Mouse (Mus musculus): ENCODE measurements at regions not wholly inside any gene's neighbourhood (a gene's known extent, or its start where the extent isn't known, plus 50 kb on each side); places are given as distances from the start of the nearest gene placed in this dataset.

DNA sequence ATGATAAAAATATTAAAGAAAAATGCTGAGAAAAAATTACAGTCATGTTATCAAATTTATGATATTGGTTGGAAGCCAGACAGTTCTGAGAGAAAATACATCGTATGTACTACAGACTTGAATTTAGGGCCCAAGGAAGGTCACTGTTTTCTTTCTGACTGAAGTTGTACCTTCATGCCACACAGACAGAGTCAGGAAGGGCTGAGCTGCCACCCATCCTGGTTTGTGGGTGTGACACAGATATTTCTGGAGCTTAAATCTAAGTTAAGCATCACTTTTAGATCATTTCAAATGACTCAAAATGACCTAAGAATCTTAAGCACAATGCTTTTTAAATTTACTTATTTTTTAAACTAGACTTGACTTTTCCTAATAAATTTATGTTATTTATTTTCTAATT lies 331.8 kb downstream of the Gja1 start:
- 73% methylated on average over 1 of the region's 1 CpGs for WGBS
- Histone ChIP-seq H3K4me3 (replicated peaks; ENCODE audit: low read length) (no peak overlapping the region), H3K27me3 (replicated peaks; ENCODE audit: control insufficient read depth, insufficient read depth, low read length) (no peaks in the 10 kb centered on the region), H3K9ac (replicated peaks; ENCODE audit: low read depth, low read length) (no peak overlapping the region), H3K9me3 (ENCODE audit: control insufficient read depth, low read length) (no peaks in the 10 kb centered on the region), H3K27ac (ENCODE audit: low read length) (no peak overlapping the region), H3K4me2 (ENCODE audit: low read length) (no peak overlapping the region), H3K4me1 (replicated peaks; ENCODE audit: control insufficient read depth, insufficient read depth, low read length) (no peaks in the 10 kb centered on the region; the same call in 1 of the 2 replicates), H3K36me3 (ENCODE audit: control insufficient read depth, insufficient read depth) (no peaks in the 10 kb centered on the region)
- no peak for ATAC-seq

DNA sequence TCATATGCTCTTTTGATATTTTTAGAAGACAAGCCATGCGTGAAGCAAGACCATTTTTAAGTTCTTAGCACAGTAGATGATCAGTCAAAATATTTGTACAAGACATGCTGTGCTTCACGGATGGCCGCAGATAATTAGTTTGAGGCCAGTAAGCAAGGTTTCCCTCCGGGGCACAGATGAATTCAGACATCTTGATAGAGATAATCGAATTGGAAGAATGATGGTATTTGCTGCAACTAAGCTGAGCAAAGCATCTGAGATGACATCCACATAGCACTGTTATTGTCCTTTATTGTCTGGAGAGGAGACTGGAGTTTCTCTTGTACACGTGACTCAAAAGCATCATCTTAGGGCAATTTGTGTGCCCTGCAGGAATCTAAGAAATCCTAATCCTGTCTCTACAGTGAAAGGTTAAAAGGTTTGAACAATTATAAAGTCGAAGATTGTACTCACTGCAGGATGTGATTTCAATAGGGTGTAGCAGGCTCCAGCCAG lies 335.5 kb downstream of the Gja1 start:
- no peak overlapping the region for H3K9ac ChIP-seq (replicated peaks; ENCODE audit: low read depth, low read length)
- 8% methylated on average over 7 of the region's 7 CpGs for WGBS
- H3K27me3 ChIP-seq (replicated peaks; ENCODE audit: control insufficient read depth, insufficient read depth, low read length): no peaks in the 10 kb centered on the region
- 0 out of 2 replicates have a peak overlapping the region, but pooled peaks have one; percentile 7 for H3K4me2 ChIP-seq (ENCODE audit: low read length)
- no peaks in the 10 kb centered on the region; the same call in 1 of the 2 replicates for H3K4me1 ChIP-seq (replicated peaks; ENCODE audit: control insufficient read depth, insufficient read depth, low read length)
- no peak for ATAC-seq
- H3K36me3 ChIP-seq (ENCODE audit: control insufficient read depth, insufficient read depth): no peaks in the 10 kb centered on the region
- no peak overlapping the region for H3K27ac ChIP-seq (ENCODE audit: low read length)
- H3K9me3 ChIP-seq (ENCODE audit: control insufficient read depth, low read length): no peaks in the 10 kb centered on the region
- no peak overlapping the region for H3K4me3 ChIP-seq (replicated peaks; ENCODE audit: low read length)

DNA sequence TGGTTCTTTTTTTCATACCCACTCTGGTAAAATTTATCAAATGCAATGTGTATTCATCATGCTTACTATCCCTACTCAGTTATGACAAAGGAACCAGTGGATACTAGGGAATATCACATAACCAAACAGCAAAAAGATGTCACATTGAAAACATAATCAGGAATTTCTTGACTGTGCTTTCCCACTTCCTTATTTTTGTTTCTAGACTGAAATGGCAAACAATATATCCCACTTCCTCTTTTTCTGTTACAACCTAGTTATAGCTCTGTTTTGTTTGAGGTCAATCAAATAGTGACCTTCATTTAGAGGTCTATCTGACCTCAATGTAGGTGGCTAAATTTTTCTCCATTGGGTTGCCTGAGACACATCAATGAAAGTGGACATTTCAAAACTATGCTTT lies 359.9 kb downstream of the Gja1 start:
- no peak overlapping the region for H3K4me2 ChIP-seq (ENCODE audit: low read length)
- ATAC-seq: no peak
- H3K9ac ChIP-seq (replicated peaks; ENCODE audit: low read depth, low read length): no peak overlapping the region
- H3K4me3 ChIP-seq (replicated peaks; ENCODE audit: low read length): no peak overlapping the region
- H3K4me1 ChIP-seq (replicated peaks; ENCODE audit: control insufficient read depth, insufficient read depth, low read length): no peaks in the 10 kb centered on the region
- no peak overlapping the region for H3K27ac ChIP-seq (ENCODE audit: low read length)
- no peaks in the 10 kb centered on the region for H3K27me3 ChIP-seq (replicated peaks; ENCODE audit: control insufficient read depth, insufficient read depth, low read length)
- H3K9me3 ChIP-seq (ENCODE audit: control insufficient read depth, low read length): no peaks in the 10 kb centered on the region
- H3K36me3 ChIP-seq (ENCODE audit: control insufficient read depth, insufficient read depth): no peaks in the 10 kb centered on the region

DNA sequence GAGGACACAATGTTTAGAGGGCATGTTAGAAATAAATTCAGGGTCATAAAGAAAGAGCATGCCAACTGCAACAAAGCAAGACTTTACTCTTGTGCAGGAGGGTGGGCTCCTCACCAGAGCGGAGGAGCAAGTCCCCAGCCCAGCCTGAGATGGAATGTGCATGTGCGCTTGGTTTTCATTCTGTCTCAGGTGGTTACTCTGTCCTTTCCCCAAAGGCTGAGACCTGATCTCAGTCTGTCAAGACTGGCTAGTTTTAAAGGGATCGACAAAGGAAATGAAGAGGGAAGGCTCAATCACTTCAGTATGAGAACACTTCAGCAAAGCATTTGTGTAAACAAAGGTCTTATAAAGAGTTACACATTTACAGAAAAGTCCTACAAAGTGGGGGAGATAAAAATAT lies 362.5 kb downstream of the Gja1 start:
- H3K9ac ChIP-seq (replicated peaks; ENCODE audit: low read depth, low read length): no peak overlapping the region
- H3K9me3 ChIP-seq (ENCODE audit: control insufficient read depth, low read length): no peaks in the 10 kb centered on the region
- no peaks in the 10 kb centered on the region for H3K4me1 ChIP-seq (replicated peaks; ENCODE audit: control insufficient read depth, insufficient read depth, low read length)
- 92% methylated on average over 3 of the region's 3 CpGs for WGBS
- H3K4me3 ChIP-seq (replicated peaks; ENCODE audit: low read length): no peak overlapping the region
- H3K27ac ChIP-seq (ENCODE audit: low read length): no peak overlapping the region
- H3K36me3 ChIP-seq (ENCODE audit: control insufficient read depth, insufficient read depth): no peaks in the 10 kb centered on the region
- no peaks in the 10 kb centered on the region for H3K27me3 ChIP-seq (replicated peaks; ENCODE audit: control insufficient read depth, insufficient read depth, low read length)
- ATAC-seq: no peak
- no peak overlapping the region for H3K4me2 ChIP-seq (ENCODE audit: low read length)

DNA sequence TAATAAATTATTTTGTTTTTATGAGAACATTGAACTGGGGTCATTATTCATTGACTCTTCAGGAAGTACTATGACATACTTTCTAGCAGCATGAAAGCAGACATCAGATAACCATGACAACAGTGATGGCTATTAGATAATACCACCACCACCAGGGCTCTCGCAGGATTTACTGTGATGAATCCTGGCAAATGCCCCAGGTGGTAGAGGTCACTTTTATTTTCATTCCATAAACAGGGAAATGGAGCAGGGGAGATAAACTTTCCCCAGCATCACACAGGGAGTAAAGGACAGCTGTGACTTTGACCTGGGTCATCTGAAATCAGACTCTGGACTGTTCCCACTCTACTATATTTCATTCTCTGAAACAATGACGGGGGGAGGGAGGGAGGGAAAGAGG lies 375.0 kb downstream of the Gja1 start:
- no peaks in the 10 kb centered on the region for H3K36me3 ChIP-seq (ENCODE audit: control insufficient read depth, insufficient read depth)
- no peak for ATAC-seq

GRCm38 (mm10) chr10:56753576-56753975 lies 376.4 kb downstream of the Gja1 start:
- Histone ChIP-seq H3K4me3 (replicated peaks; ENCODE audit: low read length) (no peak overlapping the region), H3K36me3 (ENCODE audit: control insufficient read depth, insufficient read depth) (no peaks in the 10 kb centered on the region), H3K4me1 (replicated peaks; ENCODE audit: control insufficient read depth, insufficient read depth, low read length) (no peaks in the 10 kb centered on the region), H3K4me2 (ENCODE audit: low read length) (no peak overlapping the region), H3K27me3 (replicated peaks; ENCODE audit: control insufficient read depth, insufficient read depth, low read length) (no peaks in the 10 kb centered on the region), H3K9me3 (ENCODE audit: control insufficient read depth, low read length) (no peaks in the 10 kb centered on the region), H3K9ac (replicated peaks; ENCODE audit: low read depth, low read length) (no peak overlapping the region), H3K27ac (ENCODE audit: low read length) (no peak overlapping the region)
- ATAC-seq: no peak
- 57% methylated on average over 2 of the region's 2 CpGs for WGBS

More for the DNA sequence above, 375.0 kb downstream of the Gja1 start:
- Histone ChIP-seq H3K4me3 (replicated peaks; ENCODE audit: low read length) (no peak overlapping the region), H3K27ac (ENCODE audit: low read length) (no peak overlapping the region), H3K4me2 (ENCODE audit: low read length) (no peak overlapping the region), H3K27me3 (replicated peaks; ENCODE audit: control insufficient read depth, insufficient read depth, low read length) (no peaks in the 10 kb centered on the region), H3K4me1 (replicated peaks; ENCODE audit: control insufficient read depth, insufficient read depth, low read length) (no peaks in the 10 kb centered on the region), H3K9me3 (ENCODE audit: control insufficient read depth, low read length) (no peaks in the 10 kb centered on the region), H3K9ac (replicated peaks; ENCODE audit: low read depth, low read length) (no peak overlapping the region)
- WGBS: 43% methylated on average over 2 of the region's 2 CpGs

GRCm38 (mm10) chr10:56754546-56755175 lies 377.5 kb downstream of the Gja1 start:
- no peaks in the 10 kb centered on the region for H3K36me3 ChIP-seq (ENCODE audit: control insufficient read depth, insufficient read depth)
- H3K4me1 ChIP-seq (replicated peaks; ENCODE audit: control insufficient read depth, insufficient read depth, low read length): no peaks in the 10 kb centered on the region
- no peak overlapping the region for H3K4me3 ChIP-seq (replicated peaks; ENCODE audit: low read length)
- H3K9me3 ChIP-seq (ENCODE audit: control insufficient read depth, low read length): no peaks in the 10 kb centered on the region
- no peaks in the 10 kb centered on the region for H3K27me3 ChIP-seq (replicated peaks; ENCODE audit: control insufficient read depth, insufficient read depth, low read length)
- H3K27ac ChIP-seq (ENCODE audit: low read length): no peak overlapping the region
- no peak for ATAC-seq
- no peak overlapping the region for H3K4me2 ChIP-seq (ENCODE audit: low read length)
- 77% methylated on average over 11 of the region's 11 CpGs for WGBS
- H3K9ac ChIP-seq (replicated peaks; ENCODE audit: low read depth, low read length): no peak overlapping the region

GRCm38 (mm10) chr10:56770629-56771028 lies 393.5 kb downstream of the Gja1 start:
- H3K9ac ChIP-seq (replicated peaks; ENCODE audit: low read depth, low read length): no peak overlapping the region
- no peaks in the 10 kb centered on the region for H3K27me3 ChIP-seq (replicated peaks; ENCODE audit: control insufficient read depth, insufficient read depth, low read length)
- no peak overlapping the region for H3K4me2 ChIP-seq (ENCODE audit: low read length)
- H3K4me3 ChIP-seq (replicated peaks; ENCODE audit: low read length): no peak overlapping the region
- no peaks in the 10 kb centered on the region for H3K4me1 ChIP-seq (replicated peaks; ENCODE audit: control insufficient read depth, insufficient read depth, low read length)
- 94% methylated on average over 4 of the region's 4 CpGs for WGBS
- H3K9me3 ChIP-seq (ENCODE audit: control insufficient read depth, low read length): no peaks in the 10 kb centered on the region
- no peak for ATAC-seq
- H3K36me3 ChIP-seq (ENCODE audit: control insufficient read depth, insufficient read depth): no peaks in the 10 kb centered on the region
- no peak overlapping the region for H3K27ac ChIP-seq (ENCODE audit: low read length)

DNA sequence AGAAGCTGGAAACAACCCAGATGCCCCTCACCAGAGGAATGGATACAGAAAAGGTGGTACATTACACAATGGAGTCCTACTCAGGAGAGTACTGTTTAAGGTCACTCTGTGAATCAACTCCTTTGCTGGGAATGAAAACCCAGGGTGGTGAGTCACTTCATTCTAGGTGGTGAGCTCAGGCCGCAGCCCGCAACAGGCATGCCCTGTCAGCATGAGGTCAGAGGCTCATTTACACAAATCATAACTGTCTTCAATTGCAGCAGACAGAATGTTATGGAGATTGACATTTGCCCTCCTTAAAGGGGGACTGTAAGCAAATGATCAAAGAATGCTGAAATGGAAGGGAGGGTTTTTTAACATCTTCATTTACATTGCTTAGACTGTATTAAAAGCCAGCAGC lies 405.1 kb downstream of the Gja1 start:
- Histone ChIP-seq H3K9me3 (ENCODE audit: control insufficient read depth, low read length) (no peaks in the 10 kb centered on the region), H3K4me1 (replicated peaks; ENCODE audit: control insufficient read depth, insufficient read depth, low read length) (no peaks in the 10 kb centered on the region), H3K36me3 (ENCODE audit: control insufficient read depth, insufficient read depth) (no peaks in the 10 kb centered on the region), H3K4me2 (ENCODE audit: low read length) (no peak overlapping the region), H3K27ac (ENCODE audit: low read length) (no peak overlapping the region), H3K4me3 (replicated peaks; ENCODE audit: low read length) (no peak overlapping the region), H3K27me3 (replicated peaks; ENCODE audit: control insufficient read depth, insufficient read depth, low read length) (no peaks in the 10 kb centered on the region), H3K9ac (replicated peaks; ENCODE audit: low read depth, low read length) (no peak overlapping the region)
- no peak for ATAC-seq
- WGBS: 84% methylated on average over 2 of the region's 2 CpGs

DNA sequence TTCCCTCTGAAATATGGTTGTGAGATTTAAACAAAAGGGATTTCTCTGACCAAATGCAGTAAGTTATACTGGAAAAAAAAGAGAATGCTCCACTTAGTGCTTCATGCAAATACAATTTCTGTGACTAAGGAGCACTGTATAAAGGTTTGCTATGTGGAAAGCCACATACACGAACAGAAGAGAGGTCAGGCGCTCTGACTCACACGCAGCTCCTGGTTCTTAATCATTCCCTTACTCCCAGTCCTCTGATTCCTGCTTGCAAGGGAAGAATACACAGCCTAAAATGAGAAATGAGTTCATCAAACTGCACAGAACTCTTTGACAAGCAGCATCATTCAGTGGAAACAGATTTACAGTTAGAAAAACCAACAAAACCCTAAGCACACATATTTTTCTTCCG lies 406.8 kb downstream of the Gja1 start:
- H3K36me3 ChIP-seq (ENCODE audit: control insufficient read depth, insufficient read depth): no peaks in the 10 kb centered on the region
- no peak overlapping the region for H3K27ac ChIP-seq (ENCODE audit: low read length)
- no peaks in the 10 kb centered on the region for H3K27me3 ChIP-seq (replicated peaks; ENCODE audit: control insufficient read depth, insufficient read depth, low read length)
- no peaks in the 10 kb centered on the region for H3K9me3 ChIP-seq (ENCODE audit: control insufficient read depth, low read length)
- no peak for ATAC-seq
- no peak overlapping the region for H3K4me2 ChIP-seq (ENCODE audit: low read length)
- H3K4me3 ChIP-seq (replicated peaks; ENCODE audit: low read length): no peak overlapping the region
- no peaks in the 10 kb centered on the region for H3K4me1 ChIP-seq (replicated peaks; ENCODE audit: control insufficient read depth, insufficient read depth, low read length)
- H3K9ac ChIP-seq (replicated peaks; ENCODE audit: low read depth, low read length): no peak overlapping the region
- 88% methylated on average over 4 of the region's 4 CpGs for WGBS

Data from forebrain, embryonic 16.5 days (tissue).